Mouse (Mus musculus) intestine, embryonic 14.5 days (tissue): ENCODE data around the gene Dtx4. TPM values are rescaled to one million over a fixed set of nuclear protein-coding genes. Genes with fewer than 3 reads are reported as not detected.

Experiments used
- ATAC-seq: fragments of 200-750 bp; cut with Nextera tagmentation; replicated peaks from 2 replicates; pipeline ENCODE4 v1.8.0; 2017; ENCODE audit warnings: low read depth, moderate number of reproducible peaks, moderate TSS enrichment, moderate library complexity; ENCODE audit not compliant: low FRiP score, low TSS enrichment
- DNase-seq: peaks from one replicate; pipeline ENCODE4 v3.0.0-alpha.2; 2018; ENCODE audit warnings: low spot score
- H3K27ac ChIP-seq: fragments of 300-500 bp; sonication (generic); 2 replicates; pipeline ENCODE4 v1.5.1; 2014; ENCODE audit warnings: low read depth, mild to moderate bottlenecking, control low read depth
- H3K27me3 ChIP-seq: fragments of 300-500 bp; sonication (generic); replicated peaks from 2 replicates; pipeline ENCODE4 v1.6.1; 2014; ENCODE audit warnings: low read length, control low read depth; ENCODE audit not compliant: control insufficient read depth, insufficient read depth
- H3K36me3 ChIP-seq: fragments of 300-500 bp; sonication (generic); 2 replicates; pipeline ENCODE4 v1.6.1; 2014; ENCODE audit warnings: low read length, control low read depth; ENCODE audit not compliant: control insufficient read depth, insufficient read depth
- H3K4me1 ChIP-seq: fragments of 300-500 bp; sonication (generic); replicated peaks from 2 replicates; pipeline ENCODE4 v1.6.1; 2014; ENCODE audit warnings: low read length, control low read depth, mixed read lengths; ENCODE audit not compliant: control insufficient read depth, insufficient read depth
- H3K4me2 ChIP-seq: fragments of 300-500 bp; sonication (generic); 2 replicates; pipeline ENCODE4 v1.6.1; 2014; ENCODE audit warnings: low read length
- H3K4me3 ChIP-seq: fragments of 300-500 bp; sonication (generic); 2 replicates; pipeline ENCODE4 v1.5.1; 2014; ENCODE audit warnings: low read depth, low read length, control low read depth, mixed read lengths
- H3K9ac ChIP-seq: fragments of 300-500 bp; sonication (generic); 2 replicates; pipeline ENCODE4 v1.6.1; 2014; ENCODE audit warnings: mild to moderate bottlenecking, low read length
- H3K9me3 ChIP-seq: fragments of 300-500 bp; sonication (generic); 2 replicates; pipeline ENCODE4 v1.6.1; 2016; ENCODE audit warnings: low read length, control low read depth; ENCODE audit not compliant: control insufficient read depth
- WGBS: fragments of 180-500 bp; shearing (Covaris S2); extraction: QIAGEN DNeasy Blood & Tissue Kit; methylation state at CpG from one replicate; pipeline ENCODE4 v1.1.7; 2014; 5-methylcytosine and 5-hydroxymethylcytosine counted together
- polyA plus RNA-seq: library from polyadenylated mRNA; unstranded; fragments of >200 nt; fragmentation: Nextera tagmentation; extraction: Ambion mirVana; gene quantifications from 2 replicates; pipeline ENCODE4 v1.2.1, GENCODE M21; 2014

Gene Dtx4
- polyA plus RNA-seq, 1 experiment from 2014 or later, result 27.4 TPM

- no peak overlapping the region for H3K27ac ChIP-seq
- H3K4me3 ChIP-seq, result no peak overlapping the region
- H3K9me3 ChIP-seq, result no peaks in the 10 kb centered on the region
- 82% methylated on average over 5 of the region's 5 CpGs for WGBS
- H3K4me1 ChIP-seq, result 0 out of 2 replicates have a peak, but pooled peaks cover 5% of the 10 kb centered on the region
- no peak overlapping the region for H3K4me2 ChIP-seq
- DNase-seq, result no peak
- ATAC-seq, result no peak
- H3K9ac ChIP-seq, result no peak overlapping the region
- H3K27me3 ChIP-seq, result no peaks in the 10 kb centered on the region
- peaks cover 53% of the 10 kb centered on the region for H3K36me3 ChIP-seq
These were observed 33.8 kb downstream of the Dtx4 start for GRCm38 (mm10) chr19:12467436-12467835.

DNA sequence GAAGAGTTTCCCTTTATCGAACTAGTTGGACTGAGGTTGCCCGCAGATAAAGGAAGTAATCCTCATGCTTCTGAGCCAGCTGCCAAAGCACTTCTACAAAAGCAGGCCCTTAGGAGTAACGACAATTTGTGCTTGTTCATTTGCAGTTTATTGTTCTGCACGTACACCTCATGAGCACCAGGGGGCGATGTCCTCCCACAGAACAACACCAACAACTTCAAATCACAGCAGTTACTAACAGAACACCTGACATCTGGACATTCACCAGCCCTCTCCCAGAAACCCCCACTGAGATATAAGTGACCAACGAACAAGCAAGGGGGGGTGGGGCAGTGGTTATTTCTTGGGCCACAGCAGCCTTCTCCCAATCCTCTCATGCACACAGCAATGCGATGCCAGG lies 35.0 kb downstream of the Dtx4 start:
- H3K9me3 ChIP-seq, result no peaks in the 10 kb centered on the region
- 0 out of 2 replicates have a peak, but pooled peaks cover 5% of the 10 kb centered on the region for H3K4me1 ChIP-seq
- H3K4me2 ChIP-seq, result no peak overlapping the region
- no peak overlapping the region for H3K27ac ChIP-seq
- 36% methylated on average over 7 of the region's 7 CpGs for WGBS
- H3K4me3 ChIP-seq, result no peak overlapping the region
- no peaks in the 10 kb centered on the region for H3K27me3 ChIP-seq
- H3K36me3 ChIP-seq, result peaks cover 42% of the 10 kb centered on the region
- H3K9ac ChIP-seq, result no peak overlapping the region
- ATAC-seq (no peak), DNase-seq (peak; percentile 70)

- Histone ChIP-seq H3K4me3 (no peak overlapping the region), H3K9ac (no peak overlapping the region), H3K27me3 (no peaks in the 10 kb centered on the region), H3K27ac (no peak overlapping the region), H3K4me2 (no peak overlapping the region), H3K9me3 (no peaks in the 10 kb centered on the region), H3K4me1 (0 out of 2 replicates have a peak, but pooled peaks cover 5% of the 10 kb centered on the region), H3K36me3 (peaks cover 36% of the 10 kb centered on the region)
- WGBS, result 96% methylated on average over 10 of the region's 10 CpGs
- ATAC-seq (no peak), DNase-seq (no peak)
These were observed 35.6 kb downstream of the Dtx4 start for GRCm38 (mm10) chr19:12465530-12466144.

DNA sequence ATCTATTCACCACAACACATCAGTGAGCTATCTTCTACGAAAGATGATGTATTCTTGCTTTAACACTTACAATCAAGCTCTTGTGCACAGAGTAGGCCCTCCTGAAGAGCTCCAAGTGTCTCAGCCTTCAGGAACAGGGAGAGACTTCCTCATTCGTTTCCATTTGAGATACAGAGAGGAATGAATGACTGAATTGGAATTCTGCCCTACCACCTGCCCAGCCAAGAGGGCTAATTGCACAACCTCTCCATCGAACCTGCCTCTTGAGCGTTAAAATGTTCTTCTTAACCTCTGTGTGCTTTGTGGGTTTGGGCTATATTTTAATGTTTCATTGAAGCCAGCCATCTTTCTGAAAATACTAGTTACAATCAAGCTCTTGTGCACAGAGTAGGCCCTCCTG lies 36.6 kb downstream of the Dtx4 start:
- no peaks in the 10 kb centered on the region for H3K27me3 ChIP-seq
- WGBS, result 79% methylated on average over 4 of the region's 4 CpGs
- no peak for ATAC-seq
- no peak overlapping the region for H3K9ac ChIP-seq
- H3K4me3 ChIP-seq, result no peak overlapping the region
- peaks cover 8% of the 10 kb centered on the region; the same call in 1 of the 2 replicates for H3K4me1 ChIP-seq
- DNase-seq, result no peak
- no peak overlapping the region for H3K27ac ChIP-seq
- no peak overlapping the region for H3K4me2 ChIP-seq
- peaks cover 31% of the 10 kb centered on the region for H3K36me3 ChIP-seq
- no peaks in the 10 kb centered on the region for H3K9me3 ChIP-seq

DNA sequence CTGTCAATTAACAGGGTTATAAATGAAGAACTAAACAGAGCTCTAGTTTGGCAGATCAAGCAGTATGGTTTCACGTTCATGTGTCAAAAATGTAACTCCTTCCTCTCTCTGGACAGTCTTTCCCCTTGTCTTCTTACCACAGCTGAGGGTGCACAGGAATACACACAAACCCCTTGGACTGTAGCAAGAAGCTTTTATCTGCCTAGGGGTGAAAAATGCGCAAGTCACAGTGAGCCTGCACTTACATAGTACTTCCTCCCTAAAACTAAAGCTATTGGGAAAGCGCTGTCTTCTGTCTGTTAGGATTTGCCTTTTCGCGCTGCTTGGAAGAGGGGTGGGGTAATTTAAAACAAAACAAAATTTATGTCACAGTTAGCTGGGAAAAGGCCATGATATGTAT lies 37.1 kb downstream of the Dtx4 start:
- ATAC-seq, result no peak
- Histone ChIP-seq H3K27ac (no peak overlapping the region; the same call in 1 of the 2 replicates), H3K9me3 (no peaks in the 10 kb centered on the region), H3K27me3 (no peaks in the 10 kb centered on the region), H3K4me3 (no peak overlapping the region), H3K9ac (no peak overlapping the region), H3K36me3 (peaks cover 26% of the 10 kb centered on the region), H3K4me1 (peaks cover 8% of the 10 kb centered on the region; the same call in 1 of the 2 replicates), H3K4me2 (no peak overlapping the region)
- no peak for DNase-seq
- WGBS, result 54% methylated on average over 5 of the region's 5 CpGs

GRCm38 (mm10) chr19:12463722-12464035 lies 37.6 kb downstream of the Dtx4 start:
- WGBS, result 22% methylated on average over 1 of the region's 1 CpGs

GRCm38 (mm10) chr19:12462851-12463721 lies 38.2 kb downstream of the Dtx4 start:
- Histone ChIP-seq H3K4me1 (peaks cover 8% of the 10 kb centered on the region; the same call in 1 of the 2 replicates), H3K9ac (no peak overlapping the region), H3K36me3 (peaks cover 15% of the 10 kb centered on the region), H3K27ac (no peak overlapping the region; the same call in 1 of the 2 replicates), H3K4me3 (no peak overlapping the region), H3K9me3 (no peaks in the 10 kb centered on the region), H3K4me2 (no peak overlapping the region), H3K27me3 (no peaks in the 10 kb centered on the region)
- DNase-seq (no peak), ATAC-seq (no peak; the same call in 1 of the 2 replicates)
- WGBS, result 74% methylated on average over 7 of the region's 7 CpGs

More at GRCm38 (mm10) chr19:12463722-12464035, 37.6 kb downstream of the Dtx4 start:
- H3K36me3 ChIP-seq, result peaks cover 21% of the 10 kb centered on the region
- H3K9me3 ChIP-seq, result no peaks in the 10 kb centered on the region
- H3K4me3 ChIP-seq, result no peak overlapping the region
- no peak overlapping the region for H3K4me2 ChIP-seq
- peaks cover 8% of the 10 kb centered on the region; the same call in 1 of the 2 replicates for H3K4me1 ChIP-seq
- ATAC-seq, result peak; percentile 56; the same call in 1 of the 2 replicates
- DNase-seq, result no peak
- H3K9ac ChIP-seq, result no peak overlapping the region
- H3K27me3 ChIP-seq, result no peaks in the 10 kb centered on the region
- no peak overlapping the region; the same call in 1 of the 2 replicates for H3K27ac ChIP-seq

GRCm38 (mm10) chr19:12460282-12461249 lies 40.7 kb downstream of the Dtx4 start, which contains the start of gene Mpeg1:
Mpeg1 (plus strand) TSS chr19:12460779.
- 73% methylated on average over 11 of the region's 11 CpGs for WGBS
- no peaks in the 10 kb centered on the region for H3K9me3 ChIP-seq

More at GRCm38 (mm10) chr19:12460282-12461249, 40.7 kb downstream of the Dtx4 start, which contains the start of gene Mpeg1:
- no peak for DNase-seq
- Histone ChIP-seq H3K27me3 (no peaks in the 10 kb centered on the region), H3K27ac (no peak within 1 kb of the TSS), H3K4me3 (no peak within 1 kb of the TSS), H3K9ac (no peak within 1 kb of the TSS), H3K4me2 (no peak within 1 kb of the TSS), H3K4me1 (peaks cover 8% of the 10 kb centered on the region; the same call in 1 of the 2 replicates), H3K36me3 (0 out of 2 replicates have a peak, but pooled peaks cover 5% of the 10 kb centered on the region)
- ATAC-seq, result no peak
